Mouse (Mus musculus) adrenal gland, adult 18-20 months (tissue): ENCODE measurements around the gene Slc39a13. TPM values are rescaled to one million over a fixed set of nuclear protein-coding genes. Genes with fewer than 3 reads are reported as not detected.

Experiments used
- DNase-seq, 2 experiments: peaks; one replicate each; pipeline ENCODE4 v3.0.0; 2021 to 2022; ENCODE audit warnings: low spot score in 2 of 2
- total RNA-seq, 2 experiments: library from RNA; stranded (reverse); gene quantifications; 1 replicate in 1 of 2; 2 replicates in 1 of 2; pipeline ENCODE4 v1.2.3; 2021

Gene Slc39a13
- total RNA-seq, 2 experiments from 2014 or later: 25.1 to 30.4 TPM

DNA sequence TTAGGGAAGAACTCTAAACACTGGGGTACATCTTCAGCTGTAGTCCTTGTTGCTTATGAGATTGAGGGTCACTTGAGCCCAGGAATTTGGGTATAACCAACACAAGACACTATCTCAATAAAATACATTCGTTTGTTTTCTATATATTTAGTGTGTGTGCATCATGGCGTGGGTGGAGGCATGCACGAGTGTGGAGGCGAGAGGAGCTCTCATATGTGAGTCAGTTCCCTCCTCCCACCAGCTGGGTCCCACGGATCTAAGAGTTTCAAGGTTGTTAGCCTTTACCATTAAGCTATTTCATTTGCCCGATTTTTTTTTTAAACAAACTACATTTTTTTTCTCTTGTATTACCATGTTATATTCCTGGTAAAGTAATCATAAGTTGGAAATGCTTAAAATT lies 20.6 kb upstream of the Slc39a13 start:
- no peak for DNase-seq

DNA sequence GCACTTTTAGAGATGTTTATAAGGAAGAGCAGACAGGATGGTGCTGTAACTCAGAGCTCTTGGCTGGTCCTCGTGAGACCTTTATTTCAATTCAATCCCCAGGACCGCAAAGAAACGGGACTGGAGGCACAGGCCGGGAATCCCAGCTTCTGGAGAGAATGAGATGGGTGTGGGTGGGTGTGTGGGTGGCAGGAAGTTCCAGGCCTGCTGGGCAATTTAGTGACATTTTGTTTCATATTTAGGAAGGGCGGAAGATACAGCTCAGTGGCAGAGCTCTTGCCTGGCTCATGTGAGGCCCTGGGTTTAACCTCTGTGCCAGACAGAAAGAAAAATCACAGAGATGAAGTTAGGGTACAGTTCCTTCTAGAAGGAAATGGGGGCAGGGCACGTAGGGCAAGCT lies 20.0 kb upstream of the Slc39a13 start:
- DNase-seq: no peak

DNA sequence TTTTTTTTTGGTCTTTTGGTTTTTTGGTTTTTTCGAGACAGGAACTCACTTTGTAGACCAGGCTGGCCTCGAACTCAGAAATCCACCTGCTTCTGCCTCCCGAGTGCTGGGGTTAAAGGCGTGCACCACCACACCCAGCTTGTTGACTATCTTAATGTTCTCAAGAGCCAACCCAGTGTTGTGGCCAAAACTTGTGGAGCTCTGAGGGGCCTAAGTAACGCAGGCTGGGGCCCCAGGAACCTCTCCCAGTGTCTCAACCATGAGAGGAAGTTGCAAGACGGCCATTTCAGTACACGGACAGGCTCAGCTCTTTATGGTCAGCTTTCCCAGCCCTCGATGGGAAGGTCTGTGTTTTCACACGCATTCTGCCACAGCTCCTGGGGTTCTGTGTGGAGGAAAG lies 18.8 kb upstream of the Slc39a13 start:
- DNase-seq: no peak

DNA sequence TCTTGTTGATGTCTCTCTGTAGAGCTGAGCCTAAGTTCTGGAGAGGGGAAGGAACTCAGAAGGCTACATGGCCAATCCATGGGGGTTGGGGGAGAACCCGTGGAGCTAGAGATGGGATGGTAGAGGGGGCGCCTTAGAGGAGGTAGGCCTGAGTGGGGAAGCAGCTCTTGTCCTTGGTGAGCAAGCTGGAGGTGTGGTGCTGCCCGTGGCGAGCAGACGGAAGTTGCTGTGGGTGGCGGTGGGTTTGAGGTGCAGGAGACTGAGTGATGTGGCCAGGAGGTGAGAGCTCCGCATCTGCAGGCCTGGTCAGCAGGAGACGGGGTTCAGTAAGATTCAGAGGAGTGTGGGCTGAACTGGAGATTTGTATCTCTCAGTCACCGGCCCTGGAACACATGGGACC lies 17.2 kb upstream of the Slc39a13 start:
- no peak for DNase-seq

DNA sequence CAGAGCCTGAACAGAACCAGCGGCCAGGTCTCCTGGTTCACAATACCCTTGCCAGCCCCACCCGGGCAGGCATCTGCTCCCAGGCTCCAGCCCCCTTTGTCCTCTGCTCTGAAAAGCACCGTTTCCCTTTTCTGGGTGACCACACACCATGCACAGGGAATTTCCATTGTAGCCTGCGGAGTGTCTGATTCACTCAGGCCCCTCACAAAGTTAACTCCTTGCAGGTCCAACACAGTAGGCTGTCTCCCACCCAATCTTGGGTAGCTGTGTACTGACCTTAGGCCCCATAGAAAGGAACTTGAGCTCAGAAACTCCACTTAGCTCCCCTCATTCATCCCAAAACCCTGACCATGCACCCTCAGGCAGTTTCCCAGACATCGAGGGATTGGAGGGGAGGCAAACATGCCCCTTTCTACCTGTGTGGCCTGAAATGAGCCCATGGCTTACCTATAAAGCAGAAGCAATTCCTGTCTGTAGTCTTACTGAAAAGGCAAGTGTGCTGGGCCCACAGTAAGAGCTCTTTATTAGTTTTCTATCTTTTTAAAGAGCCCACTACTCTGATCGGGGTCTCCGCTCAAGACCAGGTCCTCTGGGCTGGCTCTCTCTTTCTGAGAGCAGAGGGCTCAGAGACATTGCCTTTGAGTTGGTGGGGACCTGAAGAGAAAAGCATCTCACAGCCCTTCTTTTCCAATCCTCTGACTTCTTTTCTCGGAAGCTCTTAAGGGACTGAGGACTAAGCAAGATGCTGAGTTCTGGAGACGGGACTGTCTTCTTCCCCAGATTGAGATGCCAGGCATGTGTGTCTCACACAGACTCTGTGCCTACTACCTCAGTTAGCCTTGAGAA lies 16.4 kb upstream of the Slc39a13 start:
- DNase-seq: no peak

DNA sequence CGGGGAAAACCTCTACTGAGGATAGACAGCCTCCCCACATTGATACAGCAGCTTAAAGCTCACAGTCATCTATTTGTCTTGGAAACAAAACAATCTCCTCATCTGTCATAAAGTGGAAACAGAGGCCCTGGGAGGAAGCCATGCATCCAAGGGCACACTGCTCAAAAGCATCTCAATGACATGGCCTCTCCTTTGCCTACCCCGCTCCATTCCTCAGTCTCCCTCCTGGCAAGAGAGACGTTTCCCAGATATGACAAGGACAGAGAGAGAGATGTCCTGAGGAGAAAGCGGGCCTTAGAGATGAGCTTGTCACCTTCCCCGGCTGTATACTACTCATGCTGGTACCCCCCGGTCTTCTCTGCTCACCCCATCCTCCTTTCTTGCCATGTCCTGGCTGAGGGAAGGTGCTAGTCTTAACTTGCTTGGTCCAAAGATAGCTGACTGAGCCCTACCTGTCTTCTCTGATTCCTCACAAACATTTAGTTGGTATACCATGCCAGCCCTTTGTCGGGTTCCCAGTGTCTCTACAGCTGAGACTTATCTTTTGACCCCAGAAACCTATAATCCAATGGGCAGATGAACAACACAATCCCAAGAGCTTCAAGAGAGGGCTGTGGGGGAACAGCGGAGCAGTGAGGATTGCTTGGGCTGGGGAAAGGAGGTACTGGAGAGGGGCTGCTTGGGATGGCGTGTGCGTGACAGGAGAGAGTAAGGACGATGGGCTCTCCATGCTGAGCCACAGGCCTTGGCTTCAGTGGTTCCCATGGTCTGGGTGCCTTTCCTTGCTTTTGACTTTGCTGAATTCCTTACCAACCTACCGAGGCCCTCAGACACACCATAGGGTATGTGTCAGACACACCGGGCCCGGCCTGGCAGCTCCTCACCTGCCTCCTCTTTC lies 15.5 kb upstream of the Slc39a13 start:
- no peak for DNase-seq

DNA sequence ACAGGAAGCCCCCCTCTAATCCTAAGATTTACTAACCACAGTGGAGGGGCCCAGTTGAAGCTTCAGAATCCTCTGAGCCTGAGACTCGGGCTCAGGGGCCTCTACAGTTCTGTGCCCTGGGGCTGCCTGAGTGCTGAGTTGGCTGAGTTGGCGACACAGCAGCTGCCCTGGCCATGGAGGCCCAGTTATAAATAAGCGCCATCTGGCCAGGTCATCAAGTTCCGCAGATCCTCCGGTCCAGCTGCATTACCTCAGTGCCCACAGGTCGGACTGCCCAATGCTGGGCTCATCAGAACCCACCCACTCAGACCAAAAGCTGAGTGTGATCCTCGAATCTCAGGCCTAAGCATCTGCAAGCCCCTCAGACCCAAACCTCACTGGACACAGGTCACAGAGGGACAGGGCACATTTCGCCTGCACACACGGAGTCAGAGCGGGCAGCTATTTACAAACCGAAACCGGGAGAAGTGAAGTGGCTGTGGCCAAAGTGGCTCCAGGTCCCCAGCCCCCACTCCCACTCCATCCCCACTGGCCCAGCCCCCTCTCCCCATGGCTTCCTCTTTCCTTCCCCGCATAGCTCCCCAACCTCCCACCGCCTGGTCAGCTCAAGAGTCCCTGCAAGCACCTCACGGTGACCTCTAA lies 14.1 kb upstream of the Slc39a13 start:
- no peak for DNase-seq

DNA sequence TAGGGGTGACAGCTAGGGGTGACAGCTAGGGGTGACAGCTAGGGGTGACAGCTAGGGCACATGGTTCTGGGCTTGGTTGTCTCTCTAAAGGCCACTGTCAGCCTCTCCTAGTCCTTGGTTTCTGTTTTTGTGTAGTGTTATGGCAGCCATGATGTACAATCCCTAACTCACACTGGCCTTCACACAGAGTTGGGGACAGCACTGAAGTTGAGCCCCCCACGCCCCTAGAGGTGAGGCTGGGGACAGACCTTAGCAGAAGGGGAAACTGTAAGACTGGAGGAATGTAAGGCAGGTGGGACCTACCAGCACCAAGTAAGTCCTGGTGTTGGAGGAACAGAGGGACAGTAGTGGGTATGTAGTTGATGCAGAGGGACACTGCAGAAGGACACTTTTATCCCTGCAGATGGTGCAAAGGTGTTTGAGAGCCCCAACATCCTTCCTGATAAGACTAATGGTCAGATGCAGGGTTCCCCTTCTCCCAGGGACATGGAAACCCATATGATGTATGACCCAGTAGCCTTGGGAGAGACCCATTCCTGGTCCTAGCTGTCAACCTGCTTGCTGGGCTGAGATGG lies 13.2 kb upstream of the Slc39a13 start:
- no peak for DNase-seq

DNA sequence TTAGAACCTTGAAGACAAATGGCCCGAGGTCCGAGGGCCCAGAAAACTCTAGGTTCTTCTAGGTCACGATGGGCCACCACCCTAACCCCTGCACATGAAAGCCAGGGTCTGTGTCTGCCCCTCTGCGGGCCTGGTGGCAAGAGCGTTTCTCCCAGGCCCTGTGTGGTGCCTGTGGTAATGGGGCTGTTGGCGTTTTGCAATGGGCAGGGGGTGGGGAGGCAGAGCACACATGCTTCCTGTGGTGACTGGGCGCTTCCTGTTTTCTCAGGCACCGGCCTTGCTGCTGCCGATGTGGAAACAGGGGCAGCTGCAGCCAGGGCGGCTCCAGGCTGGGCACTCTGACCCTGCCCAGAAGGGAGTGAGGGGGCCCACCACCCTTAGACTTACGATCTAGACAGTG lies 12.6 kb upstream of the Slc39a13 start:
- DNase-seq: peak in 1 of 2 experiments; percentile 45

DNA sequence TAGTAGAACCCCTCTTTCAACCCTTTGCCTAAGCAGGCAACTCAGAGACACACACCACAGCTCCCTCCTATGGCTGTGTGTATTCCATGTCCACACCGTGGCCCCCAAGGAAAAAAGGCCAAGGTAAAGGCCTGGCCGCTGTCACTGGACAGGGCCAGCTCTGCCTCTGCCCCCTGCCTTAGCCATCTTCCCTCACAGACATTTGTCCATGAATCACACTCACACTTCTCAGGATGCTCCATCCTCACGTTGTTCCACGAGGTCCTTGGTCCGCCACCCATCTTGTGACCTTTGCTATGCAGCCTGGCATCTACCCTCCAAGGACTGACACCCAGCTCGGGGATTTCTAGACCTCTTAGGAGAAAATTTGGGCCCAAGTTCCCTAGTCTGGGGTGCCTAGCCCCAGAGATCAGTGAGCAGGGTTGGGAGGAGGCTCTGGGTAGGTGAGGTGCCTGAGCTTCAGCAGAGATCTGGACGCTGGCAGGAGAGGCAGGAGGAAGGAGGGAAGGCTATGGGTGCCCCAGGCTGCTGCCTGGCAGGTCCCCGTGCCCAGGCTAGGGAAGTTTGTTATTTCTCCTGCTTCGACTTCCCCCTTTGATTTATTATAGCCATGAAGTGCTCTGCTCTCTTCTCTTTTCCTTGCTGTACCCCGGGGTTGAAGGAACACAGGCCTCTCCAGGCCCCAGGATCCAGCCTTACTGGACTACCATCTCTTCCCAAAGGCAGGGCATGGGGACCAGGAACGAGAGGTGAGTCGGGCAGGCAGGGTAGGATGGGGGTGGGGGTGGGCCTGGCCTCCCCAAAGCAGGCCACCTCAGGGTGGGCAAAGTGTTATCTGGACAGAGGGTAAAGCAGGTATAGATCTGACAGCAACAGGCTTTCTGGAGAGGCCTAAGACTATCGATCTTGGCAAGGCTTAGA lies 11.8 kb upstream of the Slc39a13 start, which contains the start of gene Spi1:
Gene Spi1 (plus strand): TSS at position 616 of the 921 bp plus-strand sequence.
- no peak for DNase-seq

DNA sequence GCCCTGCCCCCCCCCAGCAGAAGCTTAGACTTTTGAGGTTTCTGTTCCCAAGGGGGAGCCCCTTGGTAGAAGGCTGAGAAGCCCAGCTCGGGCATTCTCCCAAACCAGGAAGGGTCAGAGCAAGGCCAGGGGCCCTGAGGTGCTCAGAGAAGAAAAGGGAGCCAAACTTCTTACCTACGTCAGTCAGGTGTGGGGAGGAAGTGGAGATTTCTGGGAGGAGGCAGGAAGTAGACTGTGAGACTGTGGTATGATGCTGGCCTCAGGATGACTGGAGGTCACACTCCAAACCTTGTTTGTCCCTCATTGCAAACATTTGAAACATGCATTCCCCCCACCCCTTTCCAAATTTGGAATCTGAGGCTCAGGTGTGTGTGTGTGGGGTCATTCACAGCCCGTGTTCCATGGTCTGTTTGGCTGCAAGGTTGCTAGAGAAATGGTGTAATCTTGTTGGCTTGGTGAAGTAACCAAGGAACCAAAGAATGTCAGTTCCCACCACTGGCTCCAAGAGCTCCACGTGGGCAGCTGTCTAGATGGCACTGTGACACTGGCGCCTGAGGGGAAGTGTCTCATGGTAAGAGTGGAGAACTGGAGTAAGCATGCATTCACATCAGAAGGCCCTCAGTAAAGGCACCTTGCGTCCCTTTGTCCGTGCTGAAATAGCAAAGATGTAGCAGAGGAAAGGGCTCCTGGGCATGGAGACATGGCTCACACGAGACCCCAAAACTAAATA lies 10.7 kb upstream of the Slc39a13 start:
- no peak for DNase-seq

DNA sequence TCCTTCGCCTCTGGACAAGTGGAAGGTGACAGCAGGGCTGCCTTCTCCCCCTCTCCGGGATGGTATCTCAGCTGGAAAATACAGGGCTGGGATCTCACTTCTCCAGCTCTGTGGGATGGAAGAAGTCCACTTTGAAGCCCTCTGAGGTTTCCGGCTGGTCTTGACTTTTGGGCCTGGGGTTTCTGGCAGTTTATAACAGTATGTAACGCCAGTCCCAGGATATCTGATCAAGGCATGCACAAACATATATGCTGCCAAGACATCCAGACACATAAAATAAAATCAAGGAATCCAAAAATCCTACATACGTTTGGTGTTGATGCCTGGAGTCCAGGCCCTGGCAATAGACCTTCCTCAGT lies 8.8 kb upstream of the Slc39a13 start:
- DNase-seq: no peak

DNA sequence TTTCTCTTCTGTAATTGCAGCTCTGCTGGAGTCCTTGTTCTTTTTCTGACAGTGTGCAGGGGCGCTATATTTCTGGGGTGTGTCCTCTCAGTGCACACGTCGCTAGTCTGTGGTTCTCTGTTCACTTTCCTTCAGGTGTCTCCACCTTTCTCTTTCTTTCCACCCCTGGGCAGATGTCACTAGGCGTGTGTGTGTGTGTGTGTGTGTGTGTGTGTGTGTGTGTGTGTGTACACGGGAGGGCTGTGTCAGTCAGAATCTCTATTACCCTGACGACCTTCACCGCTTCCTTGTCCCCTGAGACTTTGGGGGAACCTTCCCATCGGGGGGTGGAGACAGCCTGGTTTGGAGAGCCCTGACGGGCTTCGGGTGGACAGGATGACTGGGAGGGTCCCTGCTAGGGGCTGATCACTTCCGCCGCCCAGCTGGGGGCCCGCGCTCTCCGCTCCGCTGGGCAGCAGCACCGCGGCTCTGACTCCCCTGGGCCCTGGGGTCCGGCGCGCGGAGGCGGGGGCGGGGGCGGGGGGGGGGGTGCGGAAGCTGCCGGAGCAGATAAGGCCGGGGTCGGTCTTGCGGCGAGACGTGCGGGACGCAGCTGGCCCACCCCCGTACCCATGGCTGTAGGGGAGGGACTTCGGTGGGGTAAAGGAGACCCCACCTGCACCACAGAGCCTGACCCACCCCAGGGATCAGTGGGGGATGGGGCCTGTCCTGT lies 8.3 kb upstream of the Slc39a13 start:
- DNase-seq: no peak

DNA sequence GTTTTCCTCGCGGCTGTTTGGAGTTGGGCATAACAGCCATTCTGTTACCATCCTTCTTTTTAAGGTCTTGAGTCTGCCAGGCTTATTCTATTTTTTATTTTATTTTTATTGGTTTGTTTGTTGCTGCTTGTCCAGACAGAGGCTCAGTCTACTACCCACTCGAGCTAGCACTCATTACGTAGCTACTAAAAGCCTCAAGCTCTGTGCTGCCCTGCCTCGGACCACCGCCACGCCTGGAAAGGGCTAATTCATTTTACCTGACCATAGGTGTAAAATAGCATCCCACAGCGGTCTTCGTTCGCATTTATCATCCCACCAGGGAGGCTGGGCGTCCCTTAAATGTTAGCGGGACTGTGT lies 7.7 kb upstream of the Slc39a13 start:
- DNase-seq: no peak

DNA sequence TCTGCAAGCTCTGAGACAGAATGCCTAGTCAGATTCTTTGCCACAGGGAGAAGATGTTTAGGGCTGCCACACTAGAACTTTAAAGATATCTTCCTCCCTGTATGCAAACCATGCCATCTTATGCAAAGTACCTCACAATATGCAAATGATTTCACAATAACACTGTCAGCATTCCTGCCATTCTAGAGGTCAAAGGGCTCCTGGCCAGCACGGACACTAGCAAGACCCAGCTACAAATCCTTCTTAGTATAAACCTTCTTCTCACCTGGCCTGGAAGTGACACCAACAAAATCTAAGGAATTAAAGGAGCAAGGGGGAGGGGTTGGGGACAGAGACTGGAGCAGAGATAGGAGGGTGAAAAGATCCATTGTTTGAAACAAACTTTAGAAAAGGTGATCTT lies 1.9 kb upstream of the Slc39a13 start:
- no peak for DNase-seq

DNA sequence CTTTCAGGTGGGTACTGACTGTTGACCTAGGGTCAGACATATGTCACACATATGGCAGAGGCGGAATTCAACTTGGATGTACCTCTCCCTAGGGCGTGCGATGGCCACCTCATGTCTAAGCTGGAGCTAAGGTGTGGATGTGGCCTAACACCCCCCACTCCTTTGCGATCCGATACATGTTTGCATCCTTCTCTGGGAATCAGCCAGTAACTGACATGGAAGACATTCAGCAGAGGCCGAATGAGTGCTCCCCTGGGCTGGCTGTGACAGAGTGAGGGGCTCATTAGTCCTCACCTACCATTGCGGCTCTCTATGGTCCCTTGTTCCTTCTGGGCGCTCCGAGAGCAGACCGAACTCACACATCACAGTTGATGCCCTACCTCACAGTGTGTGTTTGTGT lies 842 bp upstream of the Slc39a13 start:
- DNase-seq: no peak

DNA sequence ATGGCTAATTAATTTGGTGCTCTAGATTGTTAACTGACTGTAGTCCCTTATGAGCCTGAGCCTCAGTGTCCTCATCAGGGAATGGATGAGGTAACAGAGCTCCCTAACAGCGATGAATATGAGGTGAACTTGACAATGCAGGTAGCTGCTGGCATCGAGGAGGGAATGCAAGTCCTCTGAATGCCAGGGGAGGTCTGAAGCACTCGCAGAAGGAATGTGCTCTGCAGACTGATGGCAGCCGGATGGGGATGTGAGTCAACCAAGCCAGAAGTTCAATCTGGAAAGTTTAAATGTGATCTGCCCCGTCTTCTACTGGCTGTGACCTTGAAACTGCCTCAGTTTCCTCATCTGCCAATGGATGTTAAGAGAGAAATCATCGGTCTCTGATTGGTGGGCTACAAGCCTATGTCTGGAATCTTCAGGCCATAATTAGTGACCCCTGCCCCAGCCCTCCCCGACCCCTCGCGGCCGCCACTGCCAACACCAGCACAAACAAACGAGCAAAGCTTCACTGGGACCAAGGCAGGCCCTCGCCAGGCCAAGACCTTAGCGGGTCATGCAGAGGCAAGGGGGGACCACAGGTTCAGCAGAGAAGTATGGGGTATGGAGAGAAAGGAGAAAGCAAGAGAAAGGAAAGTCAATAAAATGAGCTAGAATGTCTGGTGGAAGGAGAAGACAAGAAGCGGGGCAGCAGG lies 764 bp downstream of the Slc39a13 start:
- no peak for DNase-seq

DNA sequence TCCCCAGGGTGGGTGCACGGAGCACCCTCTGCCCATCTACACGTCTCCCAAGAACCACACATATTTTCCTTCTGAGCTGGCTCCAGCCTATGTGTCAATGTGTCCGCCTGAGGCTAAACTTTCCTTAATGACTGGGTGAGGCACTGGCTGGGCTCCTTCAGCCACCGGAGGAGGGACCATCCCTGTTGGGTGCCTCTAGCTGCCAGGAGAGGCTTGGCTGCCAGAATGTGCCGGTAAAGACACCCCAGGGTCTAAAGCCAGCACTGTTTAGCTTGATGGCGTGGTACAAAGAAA lies 1.4 kb downstream of the Slc39a13 start:
- DNase-seq: no peak
